Mouse (Mus musculus) heart, embryonic 10.5 days (tissue): ENCODE measurements around the gene Vmn1r204. TPM values are rescaled to one million over a fixed set of nuclear protein-coding genes. Genes with fewer than 3 reads are reported as not detected.
"Not testable (repeated sequence)": the region's sequence is repeated elsewhere in the genome, so short reads cannot be mapped to it uniquely, and the experiment has no call there.

Experiments used
- DNase-seq: peaks from one replicate; pipeline ENCODE4 v3.0.0-alpha.2; 2017; ENCODE audit warnings: low spot score
- H3K27ac ChIP-seq: fragments of 300-500 bp; sonication (generic); 2 replicates; pipeline ENCODE4 v1.5.1; 2016; ENCODE audit warnings: mild to moderate bottlenecking
- H3K27me3 ChIP-seq: fragments of 300-500 bp; sonication (generic); 2 replicates; pipeline ENCODE4 v1.6.1; 2016; ENCODE audit warnings: mild to moderate bottlenecking; ENCODE audit not compliant: poor library complexity, insufficient read depth, severe bottlenecking
- H3K36me3 ChIP-seq: fragments of 300-500 bp; sonication (generic); 2 replicates; pipeline ENCODE4 v1.6.1; 2016; ENCODE audit warnings: mild to moderate bottlenecking, moderate library complexity
- H3K4me1 ChIP-seq: fragments of 300-500 bp; sonication (generic); 2 replicates; pipeline ENCODE4 v1.6.1; 2016; ENCODE audit warnings: mild to moderate bottlenecking
- H3K4me3 ChIP-seq: fragments of 300-500 bp; sonication (generic); 2 replicates; pipeline ENCODE4 v1.5.1; 2016; ENCODE audit warnings: mild to moderate bottlenecking, moderate library complexity
- H3K9me3 ChIP-seq: fragments of 300-500 bp; sonication (generic); 2 replicates; pipeline ENCODE4 v1.6.1; 2016; ENCODE audit warnings: mild to moderate bottlenecking, moderate library complexity
- WGBS: fragments of 180-500 bp; shearing (Covaris S2); methylation state at CpG from one replicate; pipeline ENCODE4 v1.1.7; 2016; 5-methylcytosine and 5-hydroxymethylcytosine counted together
- polyA plus RNA-seq: library from polyadenylated mRNA; unstranded; fragments of >200 nt; fragmentation: Nextera tagmentation; extraction: Ambion mirVana; gene quantifications from 2 replicates; pipeline ENCODE4 v1.2.1, GENCODE M21; 2016

Vmn1r204 gene
- not detected in 2 replicates for polyA plus RNA-seq

- H3K4me1 ChIP-seq, H3K27me3 ChIP-seq, DNase-seq, H3K9me3 ChIP-seq, H3K27ac ChIP-seq, H3K36me3 ChIP-seq, H3K4me3 ChIP-seq: not testable (repeated sequence)
- WGBS: 54% methylated on average over 1 of the region's 1 CpGs
Observed at GRCm38 (mm10) chr13:22552898-22553297, at the start of gene Vmn1r204. Gene Vmn1r204, plus strand, starts transcription at chr13:22553198.

GRCm38 (mm10) chr13:22505281-22505680 is 47.7 kb upstream of the Vmn1r204 start, which contains the start of gene Vmn1r202:
Gene Vmn1r202, minus strand, starts transcription at chr13:22505381.
- no peak within 1 kb of the TSS for H3K4me3 ChIP-seq

GRCm38 (mm10) chr13:22517814-22518213 is 35.2 kb upstream of the Vmn1r204 start, which contains the start of gene Vmn1r203:
Gene Vmn1r203, plus strand, starts transcription at chr13:22518114.
- H3K4me1 ChIP-seq: no peaks in the 10 kb centered on the region
- H3K27ac ChIP-seq: no peak within 1 kb of the TSS
- no peaks in the 10 kb centered on the region for H3K36me3 ChIP-seq
- H3K4me3 ChIP-seq: no peak within 1 kb of the TSS
- H3K9me3 ChIP-seq: no peaks in the 10 kb centered on the region
- no peaks in the 10 kb centered on the region for H3K27me3 ChIP-seq
- no peak for DNase-seq

More at GRCm38 (mm10) chr13:22505281-22505680, 47.7 kb upstream of the Vmn1r204 start, which contains the start of gene Vmn1r202:
- H3K27ac ChIP-seq: no peak within 1 kb of the TSS
- H3K27me3 ChIP-seq: no peaks in the 10 kb centered on the region
- H3K9me3 ChIP-seq: no peaks in the 10 kb centered on the region
- H3K4me1 ChIP-seq: no peaks in the 10 kb centered on the region
- no peak for DNase-seq
- H3K36me3 ChIP-seq: no peaks in the 10 kb centered on the region

- 76% methylated on average over 3 of the region's 3 CpGs for WGBS
- H3K4me3 ChIP-seq, H3K36me3 ChIP-seq, H3K9me3 ChIP-seq, DNase-seq, H3K27me3 ChIP-seq, H3K27ac ChIP-seq, H3K4me1 ChIP-seq: not testable (repeated sequence)
Observed at GRCm38 (mm10) chr13:22574911-22575310, 21.9 kb downstream of the Vmn1r204 start.

- not testable (repeated sequence) for H3K27ac ChIP-seq, H3K4me1 ChIP-seq, H3K36me3 ChIP-seq, H3K4me3 ChIP-seq, DNase-seq, H3K9me3 ChIP-seq, H3K27me3 ChIP-seq
- 68% methylated on average over 14 of the region's 14 CpGs for WGBS
Observed at GRCm38 (mm10) chr13:22583336-22583735, 30.3 kb downstream of the Vmn1r204 start.

- WGBS: 79% methylated on average over 3 of the region's 3 CpGs
- Histone ChIP-seq H3K27me3 (no peaks in the 10 kb centered on the region), H3K4me3 (no peak within 1 kb of the TSS), H3K36me3 (no peaks in the 10 kb centered on the region), H3K4me1 (no peaks in the 10 kb centered on the region), H3K27ac (no peak within 1 kb of the TSS), H3K9me3 (no peaks in the 10 kb centered on the region)
- DNase-seq: no peak
Observed at GRCm38 (mm10) chr13:22592900-22593299, 39.9 kb downstream of the Vmn1r204 start, which contains the start of gene Vmn1r205. Gene Vmn1r205, minus strand, starts transcription at chr13:22593000.

Other genes starting within 250 kb of the Vmn1r204 start
- not detected in 2 replicates for gene Vmn1r197, start 228.6 kb upstream of the Vmn1r204 start, polyA plus RNA-seq
- not detected in 2 replicates for gene Vmn1r198, start 202.8 kb upstream of the Vmn1r204 start, polyA plus RNA-seq
- not detected in 2 replicates for gene Vmn1r199, start 173.4 kb upstream of the Vmn1r204 start, polyA plus RNA-seq
- not detected in 2 replicates for gene Vmn1r200, start 162.8 kb upstream of the Vmn1r204 start, polyA plus RNA-seq
- not detected in 2 replicates for gene Vmn1r201, start 81.3 kb upstream of the Vmn1r204 start, polyA plus RNA-seq
- not detected in 2 replicates for gene Vmn1r202, start 47.8 kb upstream of the Vmn1r204 start, polyA plus RNA-seq
- not detected in 2 replicates for gene Vmn1r203, start 35.1 kb upstream of the Vmn1r204 start, polyA plus RNA-seq
- not detected in 2 replicates for gene Vmn1r205, start 39.8 kb downstream of the Vmn1r204 start, polyA plus RNA-seq
- not detected in 2 replicates for gene Vmn1r206, start 71.1 kb downstream of the Vmn1r204 start, polyA plus RNA-seq
- not detected in 2 replicates for gene Vmn1r207-ps, start 176.4 kb downstream of the Vmn1r204 start, polyA plus RNA-seq
- not detected in 2 replicates for gene Vmn1r208, start 224.2 kb downstream of the Vmn1r204 start, polyA plus RNA-seq